Comparison of ENCODE assay signal across 9 mouse cellular contexts in the genomic region with DNA sequence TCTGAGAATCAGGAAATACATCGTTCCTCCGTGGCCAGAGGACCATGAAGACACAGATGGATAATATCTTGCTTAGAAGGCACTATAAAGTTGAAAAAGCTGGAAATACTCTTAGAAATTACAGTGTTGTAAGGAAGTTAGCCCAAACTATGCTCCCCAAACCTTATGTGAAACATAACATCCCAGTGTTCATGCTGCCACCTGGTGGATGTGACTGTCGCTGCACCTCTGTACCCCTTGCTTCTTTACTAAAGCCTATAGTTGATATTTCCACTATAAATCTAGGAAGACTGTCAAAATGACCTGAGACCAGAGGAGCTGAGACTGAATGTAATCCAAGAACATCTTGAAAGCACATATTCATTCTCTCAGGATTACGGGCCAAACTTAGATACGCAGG. TPM values are rescaled to one million over a fixed set of nuclear protein-coding genes. Genes with fewer than 3 reads are reported as not detected.
DNase-seq lines count a peak whose midpoint lies in the region; ATAC-seq and TF ChIP-seq lines count a peak whose summit lies in the region.
"Had no signal": no experiment of that assay in that cellular context is flagged by ENCODE, and none has a peak within 500 bp of the region (broad histone marks: within the 10 kb centered on the region; RNA-seq: fewer than 3 reads in every experiment).

No protein-coding gene starts in this region.

- TF ChIP-seq POLR2A in brain, embryonic 14.5 days (IDR thresholded peaks at IDR 0.05; ENCODE audit: borderline replicate concordance, extremely low read depth, insufficient read depth, insufficient read length, poor library complexity, severe bottlenecking), result no peak
- no peak for TF ChIP-seq POLR2A in limb, embryonic 14.5 days (IDR thresholded peaks at IDR 0.05; ENCODE audit: borderline replicate concordance, extremely low read depth, insufficient read depth, insufficient read length)

- H3K36me3 ChIP-seq in limb, embryonic 14.5 days (ENCODE audit: control insufficient read depth, insufficient read depth, low read length), result no peaks in the 10 kb centered on the region
- H3K36me3 ChIP-seq: limb, embryonic 12.5 days had no signal

- peak; percentile 79; the same call in 1 of the 2 replicates for TF ChIP-seq CTCF in brain, embryonic 14.5 days (IDR thresholded peaks at IDR 0.05; ENCODE audit: borderline replicate concordance, extremely low read depth, insufficient read depth, insufficient read length)

- H3K4me3 ChIP-seq in limb, embryonic 14.5 days (replicated peaks; ENCODE audit: low read length), result no peak overlapping the region
- H3K4me3 ChIP-seq: limb, embryonic 12.5 days had no signal

- H3K9ac ChIP-seq in limb, embryonic 14.5 days (ENCODE audit: low read depth, low read length, severe bottlenecking), result no peak overlapping the region
- H3K9ac ChIP-seq: limb, embryonic 12.5 days had no signal

- H3K4me2 ChIP-seq in limb, embryonic 14.5 days (replicated peaks; ENCODE audit: low read depth, low read length, severe bottlenecking), result no peak overlapping the region
- H3K4me2 ChIP-seq: limb, embryonic 12.5 days had no signal

- no peak overlapping the region for H3K27ac ChIP-seq in limb, embryonic 14.5 days (replicated peaks; ENCODE audit: low read depth, low read length)
- H3K27ac ChIP-seq: limb, embryonic 12.5 days had no signal

- H3K9me3 ChIP-seq in limb, embryonic 14.5 days (ENCODE audit: control insufficient read depth, low read length), result no peaks in the 10 kb centered on the region
- H3K9me3 ChIP-seq: limb, embryonic 12.5 days had no signal

- WGBS in limb, embryonic 14.5 days, result 22% methylated on average over 5 of the region's 5 CpGs

- no peaks in the 10 kb centered on the region for H3K4me1 ChIP-seq in limb, embryonic 14.5 days (ENCODE audit: control insufficient read depth, insufficient read depth, low read length)
- H3K4me1 ChIP-seq: limb, embryonic 12.5 days had no signal

- H3K27me3 ChIP-seq in limb, embryonic 14.5 days (ENCODE audit: control insufficient read depth, insufficient read depth, low read length), result no peaks in the 10 kb centered on the region

- ATAC-seq in limb, embryonic 14.5 days (ENCODE audit: low FRiP score, low read depth), result no peak

- peak; percentile 57 for DNase-seq in ovary, postnatal 10 days (ENCODE audit: low spot score)
- DNase-seq in ovary, adult 18-20 months (ENCODE audit: low spot score), result no peak
- DNase-seq in brain, embryonic 14.5 days (ENCODE audit: low read depth), result peak; percentile 76
- peak; percentile 68 for DNase-seq in forelimb bud, embryonic 11.5 days (ENCODE audit: low read depth, low spot score)
- peak; percentile 80 for DNase-seq in kidney, adult 9 months
- DNase-seq in limb, embryonic 14.5 days (ENCODE audit: low spot score), result peak; percentile 83
- DNase-seq in right cerebral cortex, adult 18-20 months, result peak; percentile 71
- DNase-seq in urinary bladder, adult 2 months (ENCODE audit: low spot score), result peak; percentile 35

RNA-seq across cellular contexts. Expression of a gene that starts 7.5 kb away (rescaled TPM):
- polyA plus RNA-seq in brain, embryonic 14.5 days (2012; rRNA removed), result not detected in 2 replicates
- 1.3 TPM in 1 of 2 replicates, not detected in the other for polyA plus RNA-seq in limb, embryonic 14.5 days (2012; rRNA removed)
- not detected in 2 replicates for polyA plus RNA-seq in limb, embryonic 14.5 days (2014; fragmentation: Nextera tagmentation; extraction: Ambion mirVana)
- 1.4 and 1.6 TPM in 2 replicates for polyA plus RNA-seq in urinary bladder, adult 2 months (2012; rRNA removed)
- polyA plus RNA-seq: limb, embryonic 12.5 days had no signal

RNA-seq across cellular contexts. Expression of a gene that starts 14.3 kb away (rescaled TPM):
- 35.9 and 40.5 TPM in 2 replicates for polyA plus RNA-seq in brain, embryonic 14.5 days (2012; rRNA removed)
- 22.5 and 27.5 TPM in 2 replicates for polyA plus RNA-seq in limb, embryonic 14.5 days (2012; rRNA removed)
- polyA plus RNA-seq in limb, embryonic 14.5 days (2014; fragmentation: Nextera tagmentation; extraction: Ambion mirVana), result 26.0 and 29.5 TPM in 2 replicates
- polyA plus RNA-seq in urinary bladder, adult 2 months (2012; rRNA removed), result 12.5 and 13.1 TPM in 2 replicates

RNA-seq across cellular contexts. Expression of a gene that starts 30.4 kb away (rescaled TPM):
- polyA plus RNA-seq in brain, embryonic 14.5 days (2012; rRNA removed), result not detected in 2 replicates
- 0.24 and 0.35 TPM in 2 replicates for polyA plus RNA-seq in limb, embryonic 14.5 days (2012; rRNA removed)
- polyA plus RNA-seq in limb, embryonic 14.5 days (2014; fragmentation: Nextera tagmentation; extraction: Ambion mirVana), result 0.40 and 0.43 TPM in 2 replicates
- polyA plus RNA-seq in urinary bladder, adult 2 months (2012; rRNA removed), result 0.15 TPM in 1 of 2 replicates, not detected in the other
- polyA plus RNA-seq: limb, embryonic 12.5 days had no signal

RNA-seq across cellular contexts. Expression of a gene that starts 35.5 kb away (rescaled TPM):
- polyA plus RNA-seq in brain, embryonic 14.5 days (2012; rRNA removed), result not detected in 2 replicates
- 1.2 and 1.3 TPM in 2 replicates for polyA plus RNA-seq in limb, embryonic 14.5 days (2012; rRNA removed)
- 3.0 and 3.2 TPM in 2 replicates for polyA plus RNA-seq in limb, embryonic 14.5 days (2014; fragmentation: Nextera tagmentation; extraction: Ambion mirVana)
- 31.2 and 38.7 TPM in 2 replicates for polyA plus RNA-seq in urinary bladder, adult 2 months (2012; rRNA removed)
